Mouse (Mus musculus): Measurements from ENCODE around the gene Emd. TPM values are rescaled to one million over a fixed set of nuclear protein-coding genes. Genes with fewer than 3 reads are reported as not detected.

The Emd gene
- polyA plus RNA-seq, 1 experiment from 2014 or later, result 29.1 TPM

- Histone ChIP-seq H3K4me2 (peak overlapping the region; percentile 68), H3K9me3 (ENCODE audit: low read depth, low read length) (no peaks in the 10 kb centered on the region), H3K9ac (peak overlapping the region; percentile 60; the same call in 1 of the 2 replicates), H3K36me3 (ENCODE audit: insufficient read depth) (peaks cover 4% of the 10 kb centered on the region; the same call in 1 of the 2 replicates), H3K4me3 (ENCODE audit: low read depth, low read length) (peak overlapping the region; percentile 42), H3K4me1 (ENCODE audit: insufficient read depth) (no peaks in the 10 kb centered on the region), H3K27ac (ENCODE audit: low read depth) (peak overlapping the region; percentile 83), H3K27me3 (ENCODE audit: insufficient read depth, low read length) (no peaks in the 10 kb centered on the region)
- DNase-seq, result peak; percentile 89
- WGBS, result 7% methylated on average over 3 of the region's 3 CpGs
- ATAC-seq (ENCODE audit: insufficient read depth), result peak; percentile 28
- peak; percentile 65 for TF ChIP-seq CTCF (IDR thresholded peaks at IDR 0.05; ENCODE audit: low read depth)
Observed at GRCm38 (mm10) chrX:74248651-74249050, 5.8 kb upstream of the Emd start.

- ATAC-seq (ENCODE audit: insufficient read depth) (no peak), DNase-seq (peak; percentile 76)
- no peaks in the 10 kb centered on the region for H3K27me3 ChIP-seq (ENCODE audit: insufficient read depth, low read length)
- peak within 1 kb of the TSS; percentile 42 for H3K4me3 ChIP-seq (ENCODE audit: low read depth, low read length)
- no peaks in the 10 kb centered on the region for H3K4me1 ChIP-seq (ENCODE audit: insufficient read depth)
- peak within 1 kb of the TSS; percentile 60 for H3K9ac ChIP-seq
- H3K4me2 ChIP-seq, result peak within 1 kb of the TSS; percentile 61
- H3K9me3 ChIP-seq (ENCODE audit: low read depth, low read length), result no peaks in the 10 kb centered on the region
- no peak; the same call in none of the 2 replicates for TF ChIP-seq CTCF (IDR thresholded peaks at IDR 0.05; ENCODE audit: low read depth)
- WGBS, result 9% methylated on average over 32 of the region's 38 CpGs
- peak within 1 kb of the TSS; percentile 83 for H3K27ac ChIP-seq (ENCODE audit: low read depth)
- H3K36me3 ChIP-seq (ENCODE audit: insufficient read depth), result no peaks in the 10 kb centered on the region
Observed at GRCm38 (mm10) chrX:74249615-74250014, 4.9 kb upstream of the Emd start, which contains the start of gene Flna. Gene Flna (minus strand): TSS chrX:74249820.

DNA sequence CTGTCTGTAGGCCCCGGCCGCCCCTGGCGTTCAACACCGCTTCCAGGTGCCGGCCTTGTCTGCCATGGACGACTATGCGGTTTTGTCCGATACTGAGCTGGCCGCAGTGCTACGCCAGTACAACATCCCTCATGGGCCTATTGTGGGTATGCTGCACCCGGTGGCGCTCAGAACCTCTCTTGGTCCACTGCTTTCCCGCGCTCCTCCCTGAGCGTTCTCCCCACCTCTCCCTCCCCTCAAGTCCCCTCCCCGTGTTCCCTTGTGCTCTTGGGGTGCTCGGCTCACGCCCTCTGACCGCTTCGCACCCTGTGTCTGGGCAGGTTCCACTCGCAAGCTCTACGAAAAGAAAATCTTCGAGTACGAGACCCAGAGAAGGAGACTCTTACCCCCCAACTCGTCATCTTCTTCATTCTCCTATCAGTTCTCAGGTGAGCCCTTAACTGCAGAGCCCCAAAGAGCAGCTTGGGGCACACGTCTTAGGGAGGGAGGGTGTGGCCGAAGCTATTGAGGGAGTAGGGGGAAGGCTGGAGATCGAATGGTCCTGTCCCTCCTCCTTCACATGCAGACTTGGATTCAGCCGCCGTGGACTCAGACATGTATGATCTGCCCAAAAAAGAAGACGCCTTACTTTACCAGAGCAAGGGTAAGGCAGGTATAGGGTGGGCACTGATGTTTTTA lies 540 bp downstream of the Emd start:
- Histone ChIP-seq H3K4me2 (peak overlapping the region; percentile 74), H3K4me3 (ENCODE audit: low read depth, low read length) (peak overlapping the region; percentile 62), H3K9ac (peak overlapping the region; percentile 76), H3K27ac (ENCODE audit: low read depth) (peak overlapping the region; percentile 92), H3K9me3 (ENCODE audit: low read depth, low read length) (no peaks in the 10 kb centered on the region), H3K4me1 (ENCODE audit: insufficient read depth) (no peaks in the 10 kb centered on the region), H3K27me3 (ENCODE audit: insufficient read depth, low read length) (no peaks in the 10 kb centered on the region), H3K36me3 (ENCODE audit: insufficient read depth) (peaks cover 28% of the 10 kb centered on the region)
- no peak for DNase-seq
- WGBS, result 19% methylated on average over 31 of the region's 31 CpGs
- ATAC-seq (ENCODE audit: insufficient read depth), result peak; percentile 16; the same call in 1 of the 2 replicates
- no peak for TF ChIP-seq CTCF (IDR thresholded peaks at IDR 0.05; ENCODE audit: low read depth)

DNA sequence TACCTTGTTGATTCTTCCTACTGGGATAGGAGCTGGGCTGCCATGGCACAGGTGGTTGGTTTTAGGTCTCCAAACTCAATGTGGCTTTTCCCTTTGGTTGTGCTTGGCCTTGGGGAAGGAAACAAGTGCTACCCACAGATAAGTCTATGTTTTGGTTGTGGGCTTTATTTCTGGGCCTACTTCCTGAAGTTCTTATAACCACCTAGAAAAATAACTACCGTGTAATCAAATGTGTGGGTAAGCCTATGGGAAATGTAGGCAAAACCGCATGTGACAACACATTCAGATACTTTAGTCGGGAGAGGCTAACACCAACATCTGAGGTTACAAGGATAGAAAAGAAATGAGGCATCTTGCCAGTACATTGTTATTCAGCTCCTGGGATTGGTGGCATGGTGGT lies 3.3 kb downstream of the Emd start:
- Histone ChIP-seq H3K27me3 (ENCODE audit: insufficient read depth, low read length) (no peaks in the 10 kb centered on the region), H3K4me2 (no peak overlapping the region), H3K4me3 (ENCODE audit: low read depth, low read length) (no peak overlapping the region), H3K36me3 (ENCODE audit: insufficient read depth) (peaks cover 28% of the 10 kb centered on the region), H3K9ac (no peak overlapping the region), H3K27ac (ENCODE audit: low read depth) (no peak overlapping the region), H3K4me1 (ENCODE audit: insufficient read depth) (no peaks in the 10 kb centered on the region), H3K9me3 (ENCODE audit: low read depth, low read length) (no peaks in the 10 kb centered on the region)
- no peak for ATAC-seq (ENCODE audit: insufficient read depth)
- TF ChIP-seq CTCF (IDR thresholded peaks at IDR 0.05; ENCODE audit: low read depth), result no peak
- DNase-seq, result no peak
- 99% methylated on average over 3 of the region's 3 CpGs for WGBS

- WGBS, result 20% methylated on average over 3 of the region's 3 CpGs
- Histone ChIP-seq H3K4me3 (ENCODE audit: low read depth, low read length) (peak overlapping the region; percentile 58), H3K4me2 (peak overlapping the region; percentile 58), H3K27ac (ENCODE audit: low read depth) (peak overlapping the region; percentile 92), H3K4me1 (ENCODE audit: insufficient read depth) (no peaks in the 10 kb centered on the region), H3K36me3 (ENCODE audit: insufficient read depth) (peaks cover 10% of the 10 kb centered on the region; the same call in 1 of the 2 replicates), H3K9ac (peak overlapping the region; percentile 50), H3K9me3 (ENCODE audit: low read depth, low read length) (no peaks in the 10 kb centered on the region), H3K27me3 (ENCODE audit: insufficient read depth, low read length) (no peaks in the 10 kb centered on the region)
- no peak for TF ChIP-seq CTCF (IDR thresholded peaks at IDR 0.05; ENCODE audit: low read depth)
- ATAC-seq (ENCODE audit: insufficient read depth), result peak; percentile 44
- no peak for DNase-seq
Observed at GRCm38 (mm10) chrX:74269736-74270061, 15.2 kb downstream of the Emd start.

GRCm38 (mm10) chrX:74270062-74270901 lies 15.8 kb downstream of the Emd start, which contains the start of gene Rpl10:
Gene Rpl10 (plus strand): TSS chrX:74270812.
- Histone ChIP-seq H3K9ac (peak within 1 kb of the TSS; percentile 79), H3K4me2 (peak within 1 kb of the TSS; percentile 63), H3K4me3 (ENCODE audit: low read depth, low read length) (peak within 1 kb of the TSS; percentile 58), H3K36me3 (ENCODE audit: insufficient read depth) (peaks cover 10% of the 10 kb centered on the region; the same call in 1 of the 2 replicates), H3K4me1 (ENCODE audit: insufficient read depth) (no peaks in the 10 kb centered on the region), H3K9me3 (ENCODE audit: low read depth, low read length) (no peaks in the 10 kb centered on the region), H3K27ac (ENCODE audit: low read depth) (peak within 1 kb of the TSS; percentile 92), H3K27me3 (ENCODE audit: insufficient read depth, low read length) (no peaks in the 10 kb centered on the region)
- TF ChIP-seq CTCF (IDR thresholded peaks at IDR 0.05; ENCODE audit: low read depth), result peak; percentile 54
- 10% methylated on average over 42 of the region's 42 CpGs for WGBS
- DNase-seq (peak; percentile 97), ATAC-seq (ENCODE audit: insufficient read depth) (peak; percentile 96)
